Mouse (Mus musculus) hematopoietic stem cell, adult 5-6 weeks (primary cell): ENCODE data around the gene Klrb1. TPM values are rescaled to one million over a fixed set of nuclear protein-coding genes. Genes with fewer than 3 reads are reported as not detected.
"Not testable (repeated sequence)": the region's sequence is repeated elsewhere in the genome, so short reads cannot be mapped to it uniquely, and the experiment has no call there.

Experiments used
- ATAC-seq, 2 experiments: fragments of 125-278 bp in 1 of 2; replicated peaks in 1 of 2; 2 replicates each; pipeline ENCODE4 v1.8.0; 2016 to 2017; ENCODE audit warnings: inconsistent platforms in 2 of 2, mild to moderate bottlenecking in 2 of 2, moderate number of reproducible peaks in 2 of 2, low read depth in 1 of 2, moderate TSS enrichment in 1 of 2; ENCODE audit not compliant: low FRiP score in 2 of 2, poor library complexity in 2 of 2, severe bottlenecking in 2 of 2, insufficient read depth in 1 of 2, low TSS enrichment in 1 of 2
- total RNA-seq: library from RNA; stranded (forward); fragments of 172-1452, 232-1000 nt; gene quantifications from 2 replicates; pipeline ENCODE4 v1.2.3, GENCODE M21; 2017

The Klrb1 gene
- total RNA-seq, 1 experiment from 2014 or later, result not detected

DNA sequence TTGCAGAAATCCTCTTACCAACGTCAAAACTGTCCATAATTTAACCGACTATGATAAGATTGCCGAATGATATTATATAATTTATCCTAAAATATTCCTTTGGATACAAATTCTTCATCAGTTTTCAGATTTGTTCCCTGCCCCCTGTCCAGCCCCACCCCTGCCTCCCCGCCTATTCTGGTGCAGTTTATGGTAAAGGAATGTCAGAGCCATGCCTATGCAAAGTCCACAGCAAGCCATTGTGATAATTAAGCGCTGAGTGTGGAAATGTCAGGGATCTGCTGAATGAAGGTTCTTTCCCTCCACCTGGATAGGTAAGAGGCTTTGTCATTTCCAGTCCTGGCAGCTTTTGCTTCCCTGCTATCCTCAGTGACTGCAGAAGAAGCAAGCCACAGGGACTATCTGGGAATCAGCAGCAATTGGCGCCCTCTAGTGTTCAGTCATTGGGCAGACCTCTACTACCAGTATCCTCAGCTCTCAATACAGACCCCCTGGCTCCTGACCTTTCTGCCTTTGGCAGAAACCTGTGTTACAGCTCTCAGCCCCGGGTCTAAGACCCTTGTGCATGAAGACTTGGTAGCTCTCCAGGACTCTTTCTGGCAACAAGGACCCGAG, 30.9 kb upstream of the Klrb1 start:
- ATAC-seq, result peak; percentile 97 to 98

DNA sequence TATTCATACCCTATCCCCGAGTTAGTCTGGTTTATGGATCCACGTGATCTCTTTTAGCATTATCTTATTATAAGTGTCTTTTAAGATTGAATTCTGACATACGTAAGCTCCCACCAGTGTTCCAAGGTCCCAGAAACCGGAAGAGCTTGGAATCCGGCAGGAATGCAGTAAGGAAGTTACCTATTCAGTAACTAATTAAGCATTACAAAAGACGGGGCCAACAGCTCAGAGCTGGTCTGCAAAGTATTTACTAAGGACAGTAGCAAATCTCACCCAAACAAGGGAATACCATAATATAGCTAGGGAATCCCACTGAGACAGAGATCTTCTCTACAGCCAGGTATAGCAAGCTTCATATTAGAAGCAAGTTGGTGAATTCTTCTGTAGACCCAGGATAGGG, 24.1 kb upstream of the Klrb1 start:
- not testable (repeated sequence) for ATAC-seq

DNA sequence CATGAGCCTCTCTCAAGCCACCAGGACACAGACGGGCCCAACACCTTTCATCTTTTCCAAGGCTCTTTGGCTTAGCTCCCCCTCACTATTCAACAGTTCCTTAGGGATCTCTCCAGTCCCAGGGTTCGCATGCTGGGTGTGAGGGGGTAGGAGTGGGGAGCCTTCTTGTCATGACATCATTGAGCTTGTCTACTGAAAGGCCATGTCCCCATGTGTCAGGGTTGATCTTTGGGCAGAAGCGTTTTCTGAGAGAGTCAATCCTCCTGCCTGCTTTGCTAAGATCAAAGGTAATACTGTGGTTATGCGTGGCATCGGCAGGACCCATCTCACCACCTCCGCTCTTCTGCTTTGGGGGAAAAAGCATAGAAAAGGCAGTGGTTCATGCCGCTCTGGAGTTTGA, 14.6 kb upstream of the Klrb1 start:
- ATAC-seq, result no peak

DNA sequence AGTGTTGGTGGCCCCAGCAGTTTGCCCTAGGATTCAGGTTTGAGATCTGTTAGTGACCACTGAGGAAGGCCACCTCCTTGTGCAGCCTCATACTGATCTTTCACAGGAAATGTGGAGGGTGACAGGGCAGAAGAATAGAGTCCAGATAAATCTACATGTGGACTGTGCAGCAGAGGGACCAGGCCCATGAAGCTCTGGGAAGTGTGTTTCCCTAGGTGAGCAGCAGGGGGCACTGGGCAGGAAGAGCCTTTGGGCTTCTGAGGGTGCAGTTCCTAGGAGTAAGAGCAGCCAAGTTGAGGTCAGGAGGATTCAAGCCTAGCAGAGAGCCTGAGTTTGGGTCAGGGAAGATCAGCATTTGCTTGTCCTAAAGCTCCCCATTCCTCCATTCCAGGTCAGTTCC, 13.2 kb upstream of the Klrb1 start:
- ATAC-seq, result 0 out of 4 replicates have a peak, but pooled peaks of 1 of the 2 experiments have one; percentile 35

GRCm38 (mm10) chr6:128734896-128735295, 12.0 kb upstream of the Klrb1 start:
- no peak for ATAC-seq

- peak; percentile 49 to 53; a peak in 3 of 4 replicates for ATAC-seq
Measured at GRCm38 (mm10) chr6:128733908-128734679, 11.2 kb upstream of the Klrb1 start.

GRCm38 (mm10) chr6:128732032-128732431, 9.2 kb upstream of the Klrb1 start:
- no peak for ATAC-seq

DNA sequence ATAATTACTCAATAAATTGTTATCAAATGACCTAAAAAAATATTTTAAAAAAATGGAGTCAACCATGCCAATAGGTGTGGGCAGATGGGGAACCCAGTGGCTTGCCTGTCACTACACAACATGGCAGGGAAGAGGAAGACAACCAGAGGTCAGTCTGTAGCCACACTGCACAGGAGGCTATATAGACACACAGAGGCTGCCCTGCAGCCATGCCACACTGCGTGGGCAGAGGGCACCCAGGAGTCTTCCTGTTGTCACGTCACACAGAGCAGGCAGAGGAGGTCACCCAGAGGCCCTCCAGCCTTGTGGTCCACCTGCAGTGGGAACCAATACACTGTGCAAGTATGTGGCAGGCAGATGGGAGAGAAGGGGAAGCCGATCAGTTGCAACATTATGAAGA, 21.2 kb downstream of the Klrb1 start:
- no peak for ATAC-seq

DNA sequence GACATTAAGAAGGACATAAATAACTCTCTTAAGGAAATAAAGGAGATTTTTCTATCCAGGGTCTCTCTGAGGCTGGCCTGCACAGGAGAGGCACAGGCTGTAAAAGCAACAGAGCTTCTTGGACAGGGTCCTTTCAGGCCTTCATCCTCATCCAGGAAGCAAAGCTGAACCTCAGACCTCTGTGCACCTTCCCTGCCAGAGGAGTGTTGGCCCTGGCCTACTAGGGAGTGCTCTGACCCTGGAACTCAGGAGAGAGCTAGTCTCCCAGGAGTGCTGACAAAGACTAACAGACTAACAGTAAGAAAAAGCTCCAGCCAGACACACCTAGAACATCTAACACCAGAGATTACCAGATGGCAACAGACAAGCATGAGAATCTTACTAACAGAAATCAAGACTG, 43.3 kb downstream of the Klrb1 start:
- no peak for ATAC-seq

DNA sequence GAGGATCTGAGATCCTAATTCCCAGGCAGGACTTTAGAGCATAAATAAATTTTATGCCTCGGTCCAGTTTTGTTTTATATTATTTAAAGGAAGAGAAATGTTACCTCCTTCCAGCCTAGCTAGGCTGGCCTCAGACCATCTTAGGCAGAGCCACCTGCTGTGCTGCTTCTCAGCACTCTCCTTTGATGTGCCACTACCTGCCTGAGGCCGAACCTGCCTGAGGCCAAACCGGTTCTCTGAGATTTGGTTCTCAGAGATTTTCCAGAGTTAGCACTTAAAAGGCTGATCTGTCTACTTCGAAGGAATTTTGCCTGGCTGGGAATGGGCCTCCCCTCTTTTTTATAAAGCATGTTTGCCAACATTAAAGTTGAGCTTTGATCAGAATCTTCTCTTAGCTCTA, 52.9 kb downstream of the Klrb1 start:
- no peak for ATAC-seq

DNA sequence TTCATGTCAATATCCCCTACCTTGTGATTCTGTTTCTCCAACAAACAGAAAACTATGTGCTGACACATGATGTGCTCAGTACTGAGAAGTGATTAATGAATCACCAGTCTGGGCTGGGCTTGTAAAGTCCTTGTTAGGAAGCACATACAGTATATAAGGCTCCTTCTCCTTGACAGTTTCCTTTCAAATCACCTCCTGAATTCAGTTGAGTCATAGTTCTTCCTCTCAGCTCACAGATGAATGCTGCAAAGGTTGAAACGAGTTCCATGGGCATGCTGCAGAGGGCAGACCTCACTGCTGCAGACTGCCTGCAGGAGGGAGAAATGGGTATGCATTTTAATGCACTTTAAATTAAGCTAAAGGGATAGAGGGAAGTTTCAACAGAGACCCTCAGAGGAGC, 60.7 kb downstream of the Klrb1 start, which contains the start of gene Clec2h:
Gene Clec2h (plus strand): TSS at position 180 of the 400 bp plus-strand sequence.
- ATAC-seq, result peak; percentile 42 to 68; a peak in 3 of 4 replicates

- ATAC-seq, result no peak
Measured at GRCm38 (mm10) chr6:128661249-128661648, 61.6 kb downstream of the Klrb1 start.

Other genes with a start within 250 kb of the Klrb1 start
- not detected in 2 replicates for gene Pzp, start 196.3 kb downstream of the Klrb1 start, total RNA-seq
- gene A2ml1, start 141.5 kb downstream of the Klrb1 start, total RNA-seq, result not detected in 2 replicates
- gene Klrb1a, start 99.5 kb downstream of the Klrb1 start, total RNA-seq, result 3.1 TPM in 1 of 2 replicates, not detected in the other
- not detected in 2 replicates for gene Clec2h, start 60.7 kb downstream of the Klrb1 start, total RNA-seq
- 4.6 and 5.6 TPM in 2 replicates for gene Klrb1c, start 66.2 kb upstream of the Klrb1 start, total RNA-seq
- gene Gm44511, start 103.3 kb upstream of the Klrb1 start, total RNA-seq, result 1.1 TPM in 1 of 2 replicates, not detected in the other
- 0.20 and 1.1 TPM in 2 replicates for gene Klrb1b, start 103.3 kb upstream of the Klrb1 start, total RNA-seq
- gene Clec2i, start 164.5 kb upstream of the Klrb1 start, total RNA-seq, result 17.0 and 22.4 TPM in 2 replicates
- 109 and 150 TPM in 2 replicates for gene BC035044, start 168.1 kb upstream of the Klrb1 start, total RNA-seq
- not detected in 2 replicates for gene Clec2g, start 211.3 kb upstream of the Klrb1 start, total RNA-seq